Mouse (Mus musculus) left cerebral cortex, adult 9 months (tissue): ENCODE data around the gene Mcat.

Experiments used
- DNase-seq, 2 experiments: peaks; one replicate each; pipeline ENCODE4 v3.0.0; 2022; ENCODE audit warnings: low spot score in 2 of 2

The Mcat gene

GRCm38 (mm10) chr15:83563327-83563856 is at the start of gene Mcat, which contains the start of gene Tspo:
Mcat (minus strand) TSS chr15:83563787.
Tspo (plus strand) TSS chr15:83563592.
- DNase-seq = no peak

- DNase-seq = peak in 1 of 2 experiments; percentile 61
Measured at GRCm38 (mm10) chr15:83607115-83607802, 43.7 kb upstream of the Mcat start.

- no peak for DNase-seq
Measured at GRCm38 (mm10) chr15:83606700-83607099, 43.1 kb upstream of the Mcat start.

GRCm38 (mm10) chr15:83606216-83606615 is 42.6 kb upstream of the Mcat start:
- no peak for DNase-seq

- no peak for DNase-seq
Measured at GRCm38 (mm10) chr15:83603426-83603825, 39.8 kb upstream of the Mcat start.

GRCm38 (mm10) chr15:83603046-83603396 is 39.4 kb upstream of the Mcat start:
- DNase-seq = no peak

- DNase-seq = no peak
Measured at GRCm38 (mm10) chr15:83602372-83603045, 38.9 kb upstream of the Mcat start.

- DNase-seq = no peak
Measured at GRCm38 (mm10) chr15:83601185-83601584, 37.6 kb upstream of the Mcat start.

- no peak for DNase-seq
Measured at GRCm38 (mm10) chr15:83596833-83597232, 33.2 kb upstream of the Mcat start.

GRCm38 (mm10) chr15:83595364-83595711 is 31.8 kb upstream of the Mcat start:
- no peak for DNase-seq

GRCm38 (mm10) chr15:83594513-83595363 is 31.2 kb upstream of the Mcat start, which contains the start of gene Ttll12:
Ttll12 (minus strand) TSS chr15:83595157.
- DNase-seq = peak; percentile 76 to 96

GRCm38 (mm10) chr15:83593702-83594512 is 30.3 kb upstream of the Mcat start:
- DNase-seq = no peak

GRCm38 (mm10) chr15:83593189-83593585 is 29.6 kb upstream of the Mcat start:
- DNase-seq = no peak

GRCm38 (mm10) chr15:83592260-83593188 is 28.9 kb upstream of the Mcat start:
- DNase-seq = no peak

GRCm38 (mm10) chr15:83591758-83592157 is 28.2 kb upstream of the Mcat start:
- no peak for DNase-seq

- no peak for DNase-seq
Measured at GRCm38 (mm10) chr15:83590841-83591240, 27.3 kb upstream of the Mcat start.

- DNase-seq = no peak
Measured at GRCm38 (mm10) chr15:83584741-83585220, 21.2 kb upstream of the Mcat start.

- DNase-seq = no peak
Measured at GRCm38 (mm10) chr15:83583419-83584156, 20.0 kb upstream of the Mcat start.

- no peak for DNase-seq
Measured at GRCm38 (mm10) chr15:83582931-83583330, 19.3 kb upstream of the Mcat start.
